Mouse (Mus musculus) lung, postnatal 25 days (tissue): ENCODE results near the gene Iglon5.
A peak's percentile ranks its signal among the peaks of the same experiment; 100 is the strongest.

ENCODE experiments used
- DNase-seq: peaks from one replicate; pipeline ENCODE4 v3.0.0; 2022; ENCODE audit warnings: low spot score

Gene Iglon5

DNA sequence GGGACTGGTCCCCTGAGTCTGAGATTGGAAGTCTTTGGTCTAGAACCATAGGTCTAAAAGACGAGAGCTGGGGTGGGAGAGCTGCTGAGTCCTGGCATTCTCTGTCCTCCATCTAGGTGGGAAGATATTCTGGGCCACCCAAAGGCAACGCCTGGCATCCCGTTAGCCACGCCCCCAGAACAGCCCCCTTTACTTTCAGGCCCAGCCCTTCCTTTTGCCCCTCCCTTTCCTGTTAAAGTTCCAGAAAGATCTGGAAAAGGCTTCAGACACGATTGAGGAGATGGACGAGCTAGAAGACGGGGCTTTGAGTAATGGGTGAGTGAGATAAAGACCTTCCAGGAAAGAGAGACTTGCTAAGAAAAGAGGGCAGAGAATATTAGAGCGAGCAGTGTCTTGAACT, 62.5 kb downstream of the Iglon5 start, which contains the start of gene Lim2:
TSS of gene Lim2 (plus strand) at position 265 of the 400 bp plus-strand sequence.
- no peak for DNase-seq

GRCm38 (mm10) chr7:43423991-43424625, 65.8 kb downstream of the Iglon5 start:
- DNase-seq = no peak

DNA sequence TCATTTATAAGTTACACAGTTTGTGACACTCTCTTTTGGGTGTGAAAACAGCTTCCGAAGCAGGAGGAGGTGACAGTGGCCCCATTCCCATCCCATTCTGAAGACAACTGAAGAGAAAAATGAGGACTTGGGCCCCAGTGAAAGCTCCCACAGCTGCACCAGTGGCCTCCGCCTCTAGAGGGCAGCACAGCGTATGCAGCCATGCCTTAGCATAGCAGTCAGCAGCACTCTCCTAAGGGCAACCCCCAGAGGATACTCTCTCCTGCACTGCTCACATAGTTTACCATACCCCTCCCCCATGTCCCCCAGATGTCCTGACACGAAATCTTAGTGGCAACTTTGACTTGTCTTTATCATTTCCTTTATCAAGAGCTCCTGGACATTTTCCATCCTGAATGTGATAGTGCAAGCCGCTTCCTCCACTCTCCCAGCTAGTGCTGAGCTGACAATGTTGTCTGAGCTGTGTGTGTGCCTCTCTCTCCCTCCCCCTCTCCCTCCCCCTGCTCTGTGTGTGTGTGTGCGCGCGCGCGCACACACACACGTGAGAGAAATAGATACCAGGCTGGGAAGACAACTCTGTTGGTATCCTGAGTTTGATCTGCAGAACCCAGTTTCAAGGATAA, 66.8 kb downstream of the Iglon5 start:
- peak; percentile 82 for DNase-seq
